Mouse (Mus musculus) E14TG2a.4 (cell line): Measurements from ENCODE around the gene Igf2bp3.

Experiments
- CTCF ChIP-seq: conservative IDR thresholded peaks from 2 replicates; pipeline ENCODE4 v1.5.1; 2014; ENCODE audit warnings: low read length
- NANOG ChIP-seq: IDR thresholded peaks from 2 replicates; pipeline ENCODE4 v1.6.1; 2014; ENCODE audit warnings: borderline replicate concordance, low read length, mixed read lengths

DNA sequence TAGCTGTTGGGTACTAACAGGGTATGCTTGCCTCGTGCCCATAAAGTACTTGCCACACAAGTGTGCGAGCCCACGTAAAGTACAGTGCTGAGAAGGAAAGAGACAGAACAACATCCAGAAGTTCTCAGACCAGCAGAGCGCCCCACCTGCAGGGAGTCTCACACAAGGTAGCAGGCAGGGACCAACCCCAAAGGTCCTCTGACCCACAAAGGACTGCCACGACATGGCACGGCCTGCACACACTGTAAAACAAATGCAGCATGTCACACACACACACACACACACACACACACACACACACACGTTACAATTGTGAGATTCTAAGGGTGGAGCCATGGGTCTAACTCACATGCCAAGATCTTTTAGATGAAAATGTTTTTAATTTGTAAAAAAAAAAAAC lies 66.4 kb downstream of the Igf2bp3 start:
- TF ChIP-seq CTCF (no peak), NANOG (no peak)
